Mouse (Mus musculus): ENCODE data around the gene Naip2. TPM values are rescaled to one million over a fixed set of nuclear protein-coding genes. Genes with fewer than 3 reads are reported as not detected.
A peak's percentile ranks its signal among the peaks of the same experiment; 100 is the strongest.
"Not testable (repeated sequence)": the region's sequence is repeated elsewhere in the genome, so short reads cannot be mapped to it uniquely, and the experiment has no call there.

The Naip2 gene
- polyA plus RNA-seq, 1 experiment from 2014 or later, result 0.15 TPM

DNA sequence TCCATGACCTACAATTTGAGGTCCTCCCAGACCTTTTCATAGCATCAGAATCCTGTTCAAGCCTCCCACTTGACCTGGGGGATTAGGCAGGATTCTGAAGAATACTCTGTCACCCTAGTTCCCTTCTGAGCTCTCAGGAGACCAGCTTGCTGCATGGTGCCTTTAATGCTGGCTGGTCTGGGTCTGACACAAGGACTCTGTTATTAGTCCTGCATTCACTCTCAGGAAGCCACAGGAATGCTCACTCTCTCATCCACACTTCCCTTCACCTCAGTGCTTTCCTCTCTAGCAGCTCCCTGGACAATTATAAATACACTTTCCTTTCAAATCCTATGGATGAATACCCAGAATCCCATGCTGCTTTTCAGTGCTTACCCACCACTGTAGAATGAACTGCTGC is 39.4 kb downstream of the Naip2 start:
- H3K4me1 ChIP-seq (replicated peaks); H3K4me3 ChIP-seq (replicated peaks); H3K9ac ChIP-seq (replicated peaks); H3K27me3 ChIP-seq; H3K4me2 ChIP-seq; H3K36me3 ChIP-seq; ATAC-seq (ENCODE audit: insufficient number of reproducible peaks, insufficient read depth, low FRiP score, low TSS enrichment, low read depth); H3K9me3 ChIP-seq; H3K27ac ChIP-seq: not testable (repeated sequence)

DNA sequence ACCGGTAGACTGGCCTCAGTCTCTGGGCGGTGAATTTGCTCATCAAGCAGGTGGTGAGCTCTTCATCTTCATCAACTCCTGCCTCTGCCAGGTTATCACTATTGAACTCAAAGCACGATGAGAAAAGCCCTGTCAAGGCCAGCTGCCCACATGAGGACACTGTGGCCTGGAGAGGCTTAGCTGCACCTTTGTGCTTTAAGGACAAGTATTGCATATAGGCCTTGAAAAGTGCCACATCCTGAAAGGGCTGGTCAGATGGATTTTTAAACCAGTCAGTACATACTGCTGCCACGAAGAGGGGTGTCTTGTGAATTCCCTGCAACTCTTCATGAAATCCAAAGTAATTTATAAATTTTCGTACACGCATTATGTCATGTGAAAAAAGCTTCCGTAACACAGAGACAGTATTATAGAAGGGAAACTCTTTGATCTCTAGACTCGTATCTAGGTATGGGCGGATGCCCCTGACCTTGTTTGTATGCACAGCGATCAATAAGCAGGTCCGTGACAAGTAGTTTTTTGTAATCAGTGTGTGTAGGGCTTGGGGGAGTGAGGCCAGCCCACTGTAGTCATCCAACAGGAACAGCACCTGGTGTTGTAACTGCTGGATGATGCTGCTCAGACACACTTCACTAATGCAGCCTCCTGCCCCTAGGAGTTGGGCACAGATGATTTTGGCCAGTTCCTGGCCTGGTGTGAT is 40.6 kb downstream of the Naip2 start:
- not testable (repeated sequence) for H3K4me1 ChIP-seq (replicated peaks); H3K27ac ChIP-seq; H3K9me3 ChIP-seq; H3K36me3 ChIP-seq; H3K27me3 ChIP-seq; H3K4me3 ChIP-seq (replicated peaks); H3K9ac ChIP-seq (replicated peaks); H3K4me2 ChIP-seq; ATAC-seq (ENCODE audit: insufficient number of reproducible peaks, insufficient read depth, low FRiP score, low TSS enrichment, low read depth)
- WGBS, result 90% methylated on average over 11 of the region's 11 CpGs

GRCm38 (mm10) chr13:100156624-100157023 is 45.3 kb downstream of the Naip2 start:
- Histone ChIP-seq H3K4me3 (replicated peaks) (no peak overlapping the region), H3K27ac (no peak overlapping the region), H3K9me3 (no peaks in the 10 kb centered on the region), H3K27me3 (no peaks in the 10 kb centered on the region), H3K9ac (replicated peaks) (no peak overlapping the region), H3K36me3 (no peaks in the 10 kb centered on the region), H3K4me1 (replicated peaks) (no peaks in the 10 kb centered on the region), H3K4me2 (no peak overlapping the region)
- ATAC-seq (ENCODE audit: insufficient number of reproducible peaks, insufficient read depth, low FRiP score, low TSS enrichment, low read depth), result no peak
- WGBS, result 84% methylated on average over 3 of the region's 3 CpGs

DNA sequence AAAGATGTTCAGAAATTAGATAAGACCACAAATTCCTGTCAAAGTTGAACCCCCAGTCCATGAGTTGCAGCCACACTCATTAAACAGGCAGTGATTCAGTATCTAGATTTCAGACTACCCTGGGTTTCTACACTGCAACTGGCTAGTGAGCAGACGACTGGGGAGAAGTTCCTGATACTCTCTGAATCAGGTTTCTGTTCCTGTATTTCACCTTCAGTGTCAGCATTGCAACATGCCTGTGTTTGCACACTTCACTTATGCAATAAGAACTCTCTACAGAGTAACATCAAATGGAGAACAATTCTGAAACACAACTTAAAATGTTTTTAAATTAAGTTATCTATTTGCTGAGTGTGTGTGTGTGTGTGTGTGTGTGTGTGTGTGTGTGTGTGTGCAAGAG is 49.2 kb downstream of the Naip2 start:
- WGBS, result 79% methylated on average over 1 of the region's 1 CpGs
- ATAC-seq (ENCODE audit: insufficient number of reproducible peaks, insufficient read depth, low FRiP score, low TSS enrichment, low read depth), result no peak
- no peak overlapping the region for H3K9ac ChIP-seq (replicated peaks)
- no peaks in the 10 kb centered on the region for H3K9me3 ChIP-seq
- no peaks in the 10 kb centered on the region for H3K27me3 ChIP-seq
- H3K27ac ChIP-seq, result no peak overlapping the region
- no peaks in the 10 kb centered on the region for H3K36me3 ChIP-seq
- H3K4me3 ChIP-seq (replicated peaks), result no peak overlapping the region
- H3K4me1 ChIP-seq (replicated peaks), result no peaks in the 10 kb centered on the region
- no peak overlapping the region for H3K4me2 ChIP-seq

DNA sequence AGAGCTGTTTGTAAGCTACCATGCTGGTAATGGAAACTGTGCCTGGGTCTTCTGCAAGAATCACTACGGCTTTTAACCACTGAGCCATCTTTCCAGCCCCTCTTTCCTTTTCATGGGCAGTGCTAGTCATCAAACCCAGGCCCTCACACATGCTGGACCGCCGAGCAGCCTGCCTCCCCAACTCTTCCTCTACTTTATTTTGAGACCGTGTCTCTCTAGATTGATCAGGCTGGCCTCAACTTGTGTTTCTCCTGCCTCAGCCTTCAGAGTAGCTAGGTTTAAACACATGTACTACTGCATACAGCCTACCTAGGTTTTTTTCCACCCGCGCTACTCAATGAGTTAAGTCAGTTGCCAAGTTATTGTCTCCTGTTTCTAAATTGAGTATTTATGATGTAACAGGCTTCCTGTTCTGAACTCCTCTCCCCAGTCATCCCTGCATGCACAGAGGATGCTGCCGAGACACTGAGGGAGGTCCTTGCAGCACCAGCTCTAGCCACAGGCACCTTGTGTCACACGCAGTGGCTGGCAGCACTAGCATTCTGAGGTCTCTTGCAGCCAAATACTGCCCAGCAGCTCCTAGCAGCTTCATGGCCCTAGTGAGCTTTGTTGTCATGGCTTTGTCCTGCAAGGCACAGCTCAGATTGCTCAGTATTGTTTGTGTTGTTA is 60.1 kb downstream of the Naip2 start:
- H3K36me3 ChIP-seq, result peaks cover 24% of the 10 kb centered on the region
- H3K27me3 ChIP-seq, result no peaks in the 10 kb centered on the region
- H3K4me1 ChIP-seq (replicated peaks), result no peaks in the 10 kb centered on the region
- H3K9me3 ChIP-seq, result no peaks in the 10 kb centered on the region
- WGBS, result 80% methylated on average over 8 of the region's 8 CpGs
- H3K4me2 ChIP-seq, result no peak overlapping the region
- no peak overlapping the region for H3K4me3 ChIP-seq (replicated peaks)
- no peak overlapping the region for H3K9ac ChIP-seq (replicated peaks)
- H3K27ac ChIP-seq, result no peak overlapping the region
- no peak for ATAC-seq (ENCODE audit: insufficient number of reproducible peaks, insufficient read depth, low FRiP score, low TSS enrichment, low read depth)

GRCm38 (mm10) chr13:100125258-100125643 is 76.6 kb downstream of the Naip2 start:
- H3K27ac ChIP-seq, result no peak overlapping the region
- H3K9ac ChIP-seq (replicated peaks), result peak overlapping the region; percentile 81
- no peak; the same call in 1 of the 2 replicates for ATAC-seq (ENCODE audit: insufficient number of reproducible peaks, insufficient read depth, low FRiP score, low TSS enrichment, low read depth)
- H3K9me3 ChIP-seq, result no peaks in the 10 kb centered on the region
- no peaks in the 10 kb centered on the region for H3K27me3 ChIP-seq
- peak overlapping the region; percentile 94 for H3K4me3 ChIP-seq (replicated peaks)
- peak overlapping the region; percentile 78 for H3K4me2 ChIP-seq
- whole genome bisulfite sequencing, result 4% methylated on average over 10 of the region's 10 CpGs
- H3K36me3 ChIP-seq, result peaks cover 34% of the 10 kb centered on the region
- peaks cover 7% of the 10 kb centered on the region for H3K4me1 ChIP-seq (replicated peaks)

DNA sequence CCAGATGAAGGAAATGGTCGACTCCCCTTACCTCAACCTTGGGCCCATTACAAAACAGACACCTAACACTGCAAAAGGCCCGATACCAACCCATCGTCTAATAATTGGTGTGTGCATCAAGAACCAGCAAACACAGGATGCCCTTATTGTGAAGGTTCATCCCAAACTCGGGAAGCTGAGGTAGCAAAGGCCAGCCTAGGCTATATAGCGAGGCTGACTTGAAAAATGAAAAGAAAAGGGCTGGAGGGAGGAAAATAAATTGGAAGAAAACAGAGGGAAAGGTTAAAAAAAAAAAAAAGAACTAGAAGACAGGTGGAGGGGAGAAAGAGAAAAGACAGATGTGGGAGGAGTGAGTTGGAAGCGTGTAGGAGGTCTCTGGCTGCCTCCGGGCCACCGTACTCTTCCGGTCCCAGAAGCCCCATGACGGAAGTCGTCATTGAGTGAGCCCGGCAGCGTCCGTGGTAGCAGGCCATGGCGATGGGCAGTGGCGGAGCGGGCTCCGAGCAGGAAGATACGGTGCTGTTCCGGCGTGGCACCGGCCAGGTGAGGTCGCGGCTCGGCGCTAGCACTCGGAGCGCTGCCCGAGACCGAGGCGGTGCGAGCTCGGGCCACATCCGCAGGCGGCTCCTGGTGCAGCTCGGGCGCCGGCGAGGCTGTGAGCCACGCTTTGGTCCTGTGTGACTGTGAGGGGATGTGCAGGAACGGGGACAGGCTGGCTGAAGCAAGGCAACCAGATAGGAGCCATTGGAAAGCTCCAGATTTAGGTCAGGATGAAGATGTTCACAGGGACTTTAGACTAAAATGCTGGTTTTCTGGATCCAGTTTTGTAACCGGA is 77.3 kb downstream of the Naip2 start, which contains the start of gene Smn1:
Smn1 (plus strand) TSS at position 430 of the 835 bp plus-strand sequence.
- Histone ChIP-seq H3K9me3 (no peaks in the 10 kb centered on the region), H3K36me3 (peaks cover 30% of the 10 kb centered on the region), H3K27ac (peak within 1 kb of the TSS; percentile 45; the same call in 1 of the 2 replicates), H3K27me3 (no peaks in the 10 kb centered on the region), H3K4me3 (replicated peaks) (peak within 1 kb of the TSS; percentile 94), H3K4me2 (peak within 1 kb of the TSS; percentile 78), H3K4me1 (replicated peaks) (peaks cover 7% of the 10 kb centered on the region), H3K9ac (replicated peaks) (peak within 1 kb of the TSS; percentile 81)
- 4% methylated on average over 42 of the region's 42 CpGs for WGBS
- ATAC-seq (ENCODE audit: insufficient number of reproducible peaks, insufficient read depth, low FRiP score, low TSS enrichment, low read depth), result peak; percentile 82

DNA sequence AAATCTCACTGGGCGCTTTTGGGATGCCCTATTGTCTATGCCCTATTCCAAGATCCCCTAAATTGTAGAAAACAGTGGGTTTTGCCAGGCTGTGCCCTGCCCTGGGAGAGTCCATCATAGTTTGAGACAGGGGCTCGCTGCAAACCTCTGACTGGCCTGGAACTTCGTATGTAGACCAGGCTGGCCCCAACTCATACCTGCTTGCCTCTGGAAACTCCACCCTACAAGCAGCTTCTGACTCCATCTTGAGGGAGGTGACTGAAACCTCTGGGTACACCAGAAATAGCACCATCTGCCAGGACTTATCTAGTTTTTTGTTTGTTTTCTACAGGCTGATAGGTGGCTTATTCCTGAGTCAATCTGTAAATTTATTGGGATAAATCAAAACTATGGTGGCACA is 77.9 kb downstream of the Naip2 start:
- Histone ChIP-seq H3K36me3 (peaks cover 23% of the 10 kb centered on the region), H3K4me1 (replicated peaks) (peaks cover 7% of the 10 kb centered on the region), H3K27me3 (no peaks in the 10 kb centered on the region), H3K9me3 (no peaks in the 10 kb centered on the region), H3K27ac (no peak overlapping the region), H3K4me3 (replicated peaks) (peak overlapping the region; percentile 94), H3K9ac (replicated peaks) (no peak overlapping the region), H3K4me2 (peak overlapping the region; percentile 78)
- no peak; the same call in 1 of the 2 replicates for ATAC-seq (ENCODE audit: insufficient number of reproducible peaks, insufficient read depth, low FRiP score, low TSS enrichment, low read depth)
- 83% methylated on average over 3 of the region's 3 CpGs for WGBS

GRCm38 (mm10) chr13:100112218-100112972 is 89.5 kb downstream of the Naip2 start:
- Histone ChIP-seq H3K4me3 (replicated peaks) (no peak overlapping the region), H3K4me2 (no peak overlapping the region), H3K27ac (no peak overlapping the region), H3K27me3 (no peaks in the 10 kb centered on the region), H3K4me1 (replicated peaks) (peaks cover 8% of the 10 kb centered on the region; the same call in 1 of the 2 replicates), H3K9me3 (no peaks in the 10 kb centered on the region), H3K36me3 (peaks cover 42% of the 10 kb centered on the region), H3K9ac (replicated peaks) (no peak overlapping the region)
- no peak for ATAC-seq (ENCODE audit: insufficient number of reproducible peaks, insufficient read depth, low FRiP score, low TSS enrichment, low read depth)
- WGBS, result 50% methylated on average over 5 of the region's 5 CpGs

GRCm38 (mm10) chr13:100107652-100108472 is 94.0 kb downstream of the Naip2 start, which contains the start of gene Serf1:
Gene Serf1 (plus strand): TSS chr13:100108012.
- peaks cover 10% of the 10 kb centered on the region for H3K4me1 ChIP-seq (replicated peaks)
- peak; percentile 60 for ATAC-seq (ENCODE audit: insufficient number of reproducible peaks, insufficient read depth, low FRiP score, low TSS enrichment, low read depth)
- no peaks in the 10 kb centered on the region for H3K27me3 ChIP-seq
- H3K9ac ChIP-seq (replicated peaks), result peak within 1 kb of the TSS; percentile 83
- H3K4me2 ChIP-seq, result peak within 1 kb of the TSS; percentile 86
- peak within 1 kb of the TSS; percentile 84 for H3K27ac ChIP-seq
- H3K9me3 ChIP-seq, result no peaks in the 10 kb centered on the region
- peaks cover 9% of the 10 kb centered on the region for H3K36me3 ChIP-seq
- peak within 1 kb of the TSS; percentile 77 for H3K4me3 ChIP-seq (replicated peaks)
- 1% methylated on average over 73 of the region's 76 CpGs for WGBS

Data from limb, embryonic 12.5 days (tissue).